Mouse (Mus musculus) brain, embryonic 14.5 days (tissue): Measurements from ENCODE around the gene Adora2b. TPM values are rescaled to one million over a fixed set of nuclear protein-coding genes. Genes with fewer than 3 reads are reported as not detected.

ENCODE experiments used
- DNase-seq: peaks from one replicate; pipeline ENCODE4 v3.0.0-alpha.2; 2011; ENCODE audit warnings: low read depth
- CTCF ChIP-seq: fragments of 200-500 bp; IDR thresholded peaks from 2 replicates; pipeline ENCODE4 v1.5.1; 2012; ENCODE audit warnings: inconsistent platforms, mild to moderate bottlenecking, moderate library complexity, borderline replicate concordance; ENCODE audit not compliant: insufficient read depth, insufficient read length; ENCODE audit errors: extremely low read depth
- POLR2A ChIP-seq: fragments of 200-500 bp; IDR thresholded peaks from 2 replicates; pipeline ENCODE4 v1.6.1; 2012; ENCODE audit warnings: mild to moderate bottlenecking, inconsistent platforms, borderline replicate concordance; ENCODE audit not compliant: poor library complexity, insufficient read depth, insufficient read length, severe bottlenecking; ENCODE audit errors: extremely low read depth
- polyA plus RNA-seq: library from polyadenylated mRNA; depleted of rRNA; stranded (reverse); fragments of >200 nt; gene quantifications from 2 replicates; pipeline ENCODE4 v1.2.3, GENCODE M21; 2012; rRNA removed

Gene Adora2b
- polyA plus RNA-seq, 1 experiment, result 3.0 TPM

DNA sequence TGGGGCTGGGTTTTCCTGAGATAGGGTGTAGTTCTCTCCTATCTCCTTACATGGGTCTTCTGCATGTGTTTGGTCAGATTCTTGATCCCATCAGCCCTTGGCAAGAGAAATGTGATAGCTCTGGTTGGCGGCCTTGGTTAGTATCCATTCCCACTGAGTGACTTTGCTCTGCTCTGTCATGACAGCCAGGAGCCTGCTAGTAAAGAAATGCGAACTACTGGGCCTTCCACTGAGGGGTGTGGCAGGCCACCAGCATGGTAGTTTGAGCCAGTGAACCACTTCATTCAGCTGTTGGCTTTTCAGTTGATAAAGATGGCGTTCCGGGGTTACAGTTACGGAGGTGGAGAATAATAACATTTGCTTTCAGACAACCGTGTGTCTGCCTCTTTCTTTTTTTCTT is 50.1 kb downstream of the Adora2b start:
- TF ChIP-seq CTCF (no peak), POLR2A (no peak)
- DNase-seq, result no peak

DNA sequence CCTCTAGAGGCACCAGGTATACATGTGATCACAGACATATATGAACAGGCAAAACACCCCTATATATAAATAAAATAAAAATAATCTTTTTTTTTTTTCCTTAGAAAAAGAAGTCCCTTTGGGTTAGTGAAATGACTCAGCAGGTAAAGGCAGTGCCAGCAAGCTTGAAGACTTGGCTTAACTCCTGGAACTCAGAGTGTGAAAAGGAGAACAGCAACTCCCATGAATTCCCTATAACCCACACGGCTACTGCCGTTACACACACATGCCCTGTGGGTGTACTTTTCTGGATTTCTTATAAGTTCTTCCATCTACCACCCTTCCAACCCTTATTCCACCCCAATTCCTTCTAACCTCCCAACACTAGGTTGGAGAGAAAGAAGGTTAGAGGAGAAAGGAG is 57.1 kb downstream of the Adora2b start:
- TF ChIP-seq CTCF, result no peak
- no peak for TF ChIP-seq POLR2A
- DNase-seq, result no peak

DNA sequence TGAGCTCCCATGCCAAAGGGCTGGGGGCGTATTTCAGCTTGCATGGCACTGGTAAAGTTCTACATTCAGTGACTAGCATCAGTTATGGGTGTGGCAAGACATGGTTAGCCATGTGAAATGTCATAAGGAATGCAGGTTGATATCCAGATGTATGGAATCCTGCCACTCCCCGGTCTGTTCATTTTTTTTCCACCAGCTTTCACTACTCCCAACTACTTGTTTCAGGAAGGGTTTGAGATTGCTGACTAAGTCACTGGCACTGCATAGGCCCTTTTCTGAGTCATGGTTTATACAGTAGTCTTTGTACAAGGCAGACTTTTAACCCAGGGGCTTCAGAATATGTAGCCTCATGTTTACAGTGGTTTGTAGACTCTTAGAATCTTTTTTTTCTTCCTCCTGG is 60.5 kb downstream of the Adora2b start:
- no peak for DNase-seq
- TF ChIP-seq CTCF (no peak), POLR2A (no peak)

DNA sequence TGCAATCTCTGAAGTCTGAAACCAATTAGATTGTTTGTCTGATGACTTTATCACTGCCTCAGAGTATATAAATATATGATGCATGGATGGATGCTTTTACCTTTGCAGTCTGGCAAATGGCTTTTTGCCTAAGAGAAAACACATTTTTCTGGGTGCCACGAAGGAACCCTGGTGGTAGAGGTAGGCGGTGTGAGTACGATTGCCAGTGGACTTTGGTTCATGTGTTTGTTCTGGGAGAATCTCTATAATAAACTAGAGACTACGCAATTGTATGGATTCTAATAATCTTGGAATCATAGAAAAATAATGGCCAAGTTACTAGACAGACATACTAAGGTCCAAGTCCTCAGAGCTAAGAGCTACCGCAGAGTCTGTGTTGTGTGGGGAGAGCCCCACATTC is 66.2 kb downstream of the Adora2b start:
- TF ChIP-seq POLR2A (no peak), CTCF (no peak)
- no peak for DNase-seq

Other genes with a start within 250 kb of the Adora2b start
- 9.6 and 12.0 TPM in 2 replicates for gene Zswim7, start 32.4 kb downstream of the Adora2b start, polyA plus RNA-seq
- 28.2 and 29.5 TPM in 2 replicates for gene Ttc19, start 32.5 kb downstream of the Adora2b start, polyA plus RNA-seq
- gene Pigl, start 209.5 kb downstream of the Adora2b start, polyA plus RNA-seq, result 6.8 and 8.2 TPM in 2 replicates
- gene Ncor1, start 209.6 kb downstream of the Adora2b start, polyA plus RNA-seq, result 132 and 164 TPM in 2 replicates